Mouse (Mus musculus) limb, embryonic 14.5 days (tissue): Measurements from ENCODE around the gene Ccr9. TPM values are rescaled to one million over a fixed set of nuclear protein-coding genes. Genes with fewer than 3 reads are reported as not detected.

ENCODE experiments used
- ATAC-seq: fragments of 200-750 bp; cut with Nextera tagmentation; 2 replicates; pipeline ENCODE4 v1.8.0; 2017; ENCODE audit warnings: low read depth, moderate number of reproducible peaks, moderate TSS enrichment; ENCODE audit not compliant: low FRiP score
- DNase-seq: peaks from one replicate; pipeline ENCODE4 v3.0.0-alpha.2; 2015; ENCODE audit warnings: low spot score
- H3K27ac ChIP-seq: fragments of 300-500 bp; sonication (generic); replicated peaks from 2 replicates; pipeline ENCODE4 v1.5.1; 2014; ENCODE audit warnings: low read depth, mild to moderate bottlenecking, low read length, moderate library complexity, mixed read lengths
- H3K27me3 ChIP-seq: fragments of 300-500 bp; sonication (generic); 2 replicates; pipeline ENCODE4 v1.6.1; 2014; ENCODE audit warnings: low read length, mixed read lengths; ENCODE audit not compliant: control insufficient read depth, insufficient read depth
- H3K36me3 ChIP-seq: fragments of 300-500 bp; sonication (generic); 2 replicates; pipeline ENCODE4 v1.6.1; 2014; ENCODE audit warnings: mild to moderate bottlenecking, low read length, moderate library complexity, mixed read lengths; ENCODE audit not compliant: control insufficient read depth, insufficient read depth
- H3K4me1 ChIP-seq: fragments of 300-500 bp; sonication (generic); 2 replicates; pipeline ENCODE4 v1.6.1; 2014; ENCODE audit warnings: antibody characterized with exemption, low read length, mixed read lengths; ENCODE audit not compliant: control insufficient read depth, insufficient read depth
- H3K4me2 ChIP-seq: fragments of 300-500 bp; sonication (generic); replicated peaks from 2 replicates; pipeline ENCODE4 v1.6.1; 2014; ENCODE audit warnings: low read depth, mild to moderate bottlenecking, low read length, moderate library complexity; ENCODE audit not compliant: severe bottlenecking
- H3K4me3 ChIP-seq: fragments of 300-500 bp; sonication (generic); replicated peaks from 2 replicates; pipeline ENCODE4 v1.5.1; 2014; ENCODE audit warnings: low read length
- H3K9ac ChIP-seq: fragments of 300-500 bp; sonication (generic); 2 replicates; pipeline ENCODE4 v1.6.1; 2014; ENCODE audit warnings: mild to moderate bottlenecking, low read depth, low read length, moderate library complexity; ENCODE audit not compliant: severe bottlenecking
- H3K9me3 ChIP-seq: fragments of 300-500 bp; sonication (generic); 2 replicates; pipeline ENCODE4 v1.6.1; 2016; ENCODE audit warnings: low read length; ENCODE audit not compliant: control insufficient read depth
- POLR2A ChIP-seq: fragments of 200-500 bp; IDR thresholded peaks from 2 replicates; pipeline ENCODE4 v1.8.0; 2012; ENCODE audit warnings: inconsistent platforms, mild to moderate bottlenecking, moderate library complexity, borderline replicate concordance; ENCODE audit not compliant: insufficient read depth, insufficient read length; ENCODE audit errors: extremely low read depth
- WGBS: fragments of 180-500 bp; shearing (Covaris S2); extraction: QIAGEN DNeasy Blood & Tissue Kit; methylation state at CpG from one replicate; pipeline ENCODE4 v1.1.7; 2014; 5-methylcytosine and 5-hydroxymethylcytosine counted together
- polyA plus RNA-seq, 2 experiments: library from polyadenylated mRNA; depleted of rRNA in 1 of 2; stranded (reverse) in 1 of 2; unstranded in 1 of 2; fragments of >200 nt; fragmentation: Nextera tagmentation in 1 of 2; extraction: Ambion mirVana in 1 of 2; gene quantifications; 2 replicates each; pipeline versions ENCODE4 v1.2.1 to v1.2.3; 2012 to 2014

The Ccr9 gene
- polyA plus RNA-seq, 2 experiments: 0.09 to 0.17 TPM

GRCm38 (mm10) chr9:123716301-123716700, 38.1 kb downstream of the Ccr9 start:
- H3K9ac ChIP-seq: 0 out of 2 replicates have a peak overlapping the region, but pooled peaks have one; percentile 89
- no peaks in the 10 kb centered on the region for H3K9me3 ChIP-seq
- peak overlapping the region; percentile 86 for H3K4me3 ChIP-seq
- peaks cover 6% of the 10 kb centered on the region; the same call in 1 of the 2 replicates for H3K4me1 ChIP-seq
- peaks cover 12% of the 10 kb centered on the region for H3K36me3 ChIP-seq
- 39% methylated on average over 3 of the region's 3 CpGs for WGBS
- ATAC-seq (no peak), DNase-seq (no peak)
- H3K27ac ChIP-seq: no peak overlapping the region
- no peaks in the 10 kb centered on the region for H3K27me3 ChIP-seq
- peak overlapping the region; percentile 73 for H3K4me2 ChIP-seq
- no peak for TF ChIP-seq POLR2A

GRCm38 (mm10) chr9:123717186-123718008, 39.2 kb downstream of the Ccr9 start, which contains the start of gene Lztfl1:
TSS of gene Lztfl1 (minus strand) at chr9:123717697.
- peak; percentile 99 for ATAC-seq
- TF ChIP-seq POLR2A: peak; percentile 45; the same call in 1 of the 2 replicates

GRCm38 (mm10) chr9:123722737-123723493, 44.7 kb downstream of the Ccr9 start:
- H3K36me3 ChIP-seq: no peaks in the 10 kb centered on the region
- H3K9me3 ChIP-seq: no peaks in the 10 kb centered on the region
- no peak overlapping the region for H3K4me3 ChIP-seq
- H3K4me1 ChIP-seq: no peaks in the 10 kb centered on the region
- no peak for TF ChIP-seq POLR2A
- no peak overlapping the region for H3K27ac ChIP-seq
- DNase-seq (no peak), ATAC-seq (no peak)
- no peak overlapping the region for H3K9ac ChIP-seq
- H3K27me3 ChIP-seq: no peaks in the 10 kb centered on the region
- H3K4me2 ChIP-seq: no peak overlapping the region
- WGBS: 66% methylated on average over 2 of the region's 2 CpGs

More at GRCm38 (mm10) chr9:123717186-123718008, 39.2 kb downstream of the Ccr9 start, which contains the start of gene Lztfl1:
- Histone ChIP-seq H3K4me1 (peaks cover 6% of the 10 kb centered on the region; the same call in 1 of the 2 replicates), H3K27me3 (no peaks in the 10 kb centered on the region), H3K4me2 (peak within 1 kb of the TSS; percentile 73), H3K9me3 (no peaks in the 10 kb centered on the region), H3K27ac (peak within 1 kb of the TSS; percentile 87), H3K4me3 (peak within 1 kb of the TSS; percentile 86), H3K36me3 (peaks cover 3% of the 10 kb centered on the region; the same call in 1 of the 2 replicates), H3K9ac (peak within 1 kb of the TSS; percentile 89)
- DNase-seq: peak; percentile 99
- WGBS: under 1% methylated on average over 50 of the region's 55 CpGs

GRCm38 (mm10) chr9:123731271-123731670, 53.0 kb downstream of the Ccr9 start:
- DNase-seq: no peak
- H3K4me3 ChIP-seq: no peak overlapping the region
- H3K27ac ChIP-seq: no peak overlapping the region
- WGBS: 63% methylated on average over 3 of the region's 3 CpGs
- H3K9me3 ChIP-seq: no peaks in the 10 kb centered on the region
- no peak for ATAC-seq
- TF ChIP-seq POLR2A: no peak
- H3K9ac ChIP-seq: no peak overlapping the region
- no peaks in the 10 kb centered on the region for H3K36me3 ChIP-seq
- H3K4me2 ChIP-seq: no peak overlapping the region
- H3K27me3 ChIP-seq: no peaks in the 10 kb centered on the region
- no peaks in the 10 kb centered on the region for H3K4me1 ChIP-seq

GRCm38 (mm10) chr9:123734133-123734532, 55.9 kb downstream of the Ccr9 start:
- no peaks in the 10 kb centered on the region for H3K9me3 ChIP-seq
- no peak overlapping the region for H3K27ac ChIP-seq
- DNase-seq (no peak), ATAC-seq (no peak)
- H3K4me1 ChIP-seq: no peaks in the 10 kb centered on the region
- H3K4me3 ChIP-seq: no peak overlapping the region
- H3K36me3 ChIP-seq: no peaks in the 10 kb centered on the region
- WGBS: 73% methylated on average over 2 of the region's 3 CpGs
- no peak for TF ChIP-seq POLR2A
- H3K9ac ChIP-seq: no peak overlapping the region
- no peaks in the 10 kb centered on the region for H3K27me3 ChIP-seq
- H3K4me2 ChIP-seq: no peak overlapping the region
